Mouse (Mus musculus) MEL (cell line): ENCODE measurements around the gene Syne4. TPM values are rescaled to one million over a fixed set of nuclear protein-coding genes. Genes with fewer than 3 reads are reported as not detected.
A peak's percentile ranks its signal among the peaks of the same experiment; 100 is the strongest.

Experiments used
- DNase-seq: peaks from one replicate; pipeline ENCODE4 v3.0.0; 2011; ENCODE audit warnings: low read depth, low spot score
- H3K27ac ChIP-seq: 2 replicates; pipeline ENCODE4 v1.5.1; 2012; ENCODE audit warnings: low read depth, mild to moderate bottlenecking, control low read depth, low read length, moderate library complexity; ENCODE audit not compliant: control insufficient read depth
- H3K27me3 ChIP-seq, 2 experiments: fragments of 150-350 bp in 1 of 2; sonication (generic) in 1 of 2; 2 replicates each; pipeline ENCODE4 v1.6.1; 2012; ENCODE audit warnings: low read length in 2 of 2, mild to moderate bottlenecking in 2 of 2, improper control_type of control experiment in 1 of 2, moderate library complexity in 1 of 2; ENCODE audit not compliant: insufficient read depth in 2 of 2, control insufficient read depth in 1 of 2
- H3K36me3 ChIP-seq, 2 experiments: 2 replicates each; pipeline ENCODE4 v1.6.1; 2012 to 2014; ENCODE audit warnings: low read length in 2 of 2, improper control_type of control experiment in 1 of 2, inconsistent platforms in 1 of 2, mild to moderate bottlenecking in 1 of 2; ENCODE audit not compliant: insufficient read depth in 2 of 2, control insufficient read depth in 1 of 2
- H3K4me1 ChIP-seq, 2 experiments: fragments of 150-350 bp in 1 of 2; sonication (generic) in 1 of 2; 2 replicates each; pipeline ENCODE4 v1.6.1; 2012; ENCODE audit warnings: low read length in 2 of 2, improper control_type of control experiment in 1 of 2, mild to moderate bottlenecking in 1 of 2; ENCODE audit not compliant: insufficient read depth in 2 of 2, control insufficient read depth in 1 of 2
- H3K4me3 ChIP-seq, 2 experiments: fragments of 150-350 bp in 1 of 2; sonication (generic) in 1 of 2; 2 replicates each; pipeline ENCODE4 v1.5.1; 2012; ENCODE audit warnings: low read depth in 2 of 2, low read length in 2 of 2, mild to moderate bottlenecking in 2 of 2, moderate library complexity in 2 of 2, control low read depth in 1 of 2, improper control_type of control experiment in 1 of 2; ENCODE audit not compliant: control insufficient read depth in 1 of 2, insufficient read depth in 1 of 2
- H3K79me2 ChIP-seq: 2 replicates; pipeline ENCODE4 v1.6.1; 2012; ENCODE audit warnings: mild to moderate bottlenecking, low read length, moderate library complexity; ENCODE audit not compliant: control insufficient read depth, poor library complexity, insufficient read depth
- H3K9ac ChIP-seq: 2 replicates; pipeline ENCODE4 v1.6.1; 2012; ENCODE audit warnings: low read depth, mild to moderate bottlenecking, control low read depth, low read length, moderate library complexity; ENCODE audit not compliant: control insufficient read depth, poor library complexity, severe bottlenecking
- H3K9me3 ChIP-seq: fragments of 150-350 bp; sonication (generic); replicated peaks from 2 replicates; pipeline ENCODE4 v1.6.1; 2012; ENCODE audit warnings: mild to moderate bottlenecking, low read length, improper control_type of control experiment, moderate library complexity; ENCODE audit not compliant: insufficient read depth
- CHD1 ChIP-seq: IDR thresholded peaks from 2 replicates; pipeline ENCODE4 v1.6.1; 2012; ENCODE audit warnings: low read depth, mild to moderate bottlenecking, inconsistent platforms, low read length, improper control_type of control experiment
- CTCF ChIP-seq, 3 experiments: IDR thresholded peaks in 2 of 3; conservative IDR thresholded peaks in 1 of 3; 2 replicates each; pipeline ENCODE4 v1.5.1; 2011 to 2012; ENCODE audit warnings: low read length in 3 of 3, low read depth in 2 of 3, mild to moderate bottlenecking in 2 of 3, improper control_type of control experiment in 1 of 3, inconsistent platforms in 1 of 3, mixed read lengths in 1 of 3, moderate library complexity in 1 of 3; ENCODE audit not compliant: control insufficient read depth in 1 of 3, insufficient read depth in 1 of 3, poor library complexity in 1 of 3, severe bottlenecking in 1 of 3
- E2F4 ChIP-seq: IDR thresholded peaks from 2 replicates; pipeline ENCODE4 v1.6.1; 2011; ENCODE audit warnings: low read depth, low read length, improper control_type of control experiment, borderline replicate concordance
- ELF1 ChIP-seq: IDR thresholded peaks from 2 replicates; pipeline ENCODE4 v1.6.1; 2014; ENCODE audit warnings: low read depth, mild to moderate bottlenecking, inconsistent platforms, low read length, improper control_type of control experiment, moderate library complexity
- EP300 ChIP-seq, 2 experiments: IDR thresholded peaks; 2 replicates each; pipeline ENCODE4 v1.6.1; 2011; ENCODE audit warnings: improper control_type of control experiment in 2 of 2, low read length in 2 of 2, low read depth in 1 of 2, mild to moderate bottlenecking in 1 of 2
- ETS1 ChIP-seq: IDR thresholded peaks from 2 replicates; pipeline ENCODE4 v1.6.1; 2012; ENCODE audit warnings: low read depth, mild to moderate bottlenecking, inconsistent platforms, low read length, improper control_type of control experiment, moderate library complexity
- GABPA ChIP-seq: IDR thresholded peaks from 2 replicates; pipeline ENCODE4 v1.6.1; 2012; ENCODE audit warnings: low read depth, mild to moderate bottlenecking, inconsistent platforms, low read length, improper control_type of control experiment, moderate library complexity
- GATA1 ChIP-seq: IDR thresholded peaks from 2 replicates; pipeline ENCODE4 v1.6.1; 2011; ENCODE audit warnings: low read depth, low read length, improper control_type of control experiment
- HCFC1 ChIP-seq: IDR thresholded peaks from 2 replicates; pipeline ENCODE4 v1.6.1; 2012; ENCODE audit warnings: low read depth, mild to moderate bottlenecking, inconsistent platforms, low read length, improper control_type of control experiment, moderate library complexity
- JUND ChIP-seq: IDR thresholded peaks from 2 replicates; pipeline ENCODE4 v1.6.1; 2011; ENCODE audit warnings: low read depth, mild to moderate bottlenecking, improper control_type of control experiment, low read length
- KAT2A ChIP-seq: conservative IDR thresholded peaks from 2 replicates; pipeline ENCODE4 v1.6.1; 2012; ENCODE audit warnings: low read depth, low read length, improper control_type of control experiment, inconsistent platforms
- MAFK ChIP-seq: IDR thresholded peaks from 2 replicates; pipeline ENCODE4 v1.6.1; 2011; ENCODE audit warnings: low read depth, mild to moderate bottlenecking, low read length, improper control_type of control experiment, borderline replicate concordance
- MAX ChIP-seq: IDR thresholded peaks from 2 replicates; pipeline ENCODE4 v1.6.1; 2011; ENCODE audit warnings: low read length, improper control_type of control experiment
- MAZ ChIP-seq: IDR thresholded peaks from 2 replicates; pipeline ENCODE4 v1.6.1; 2012; ENCODE audit warnings: low read depth, mild to moderate bottlenecking, inconsistent platforms, low read length, improper control_type of control experiment
- MEF2A ChIP-seq: IDR thresholded peaks from 2 replicates; pipeline ENCODE4 v1.6.1; 2014; ENCODE audit warnings: low read depth, mild to moderate bottlenecking, inconsistent platforms, low read length, improper control_type of control experiment; ENCODE audit not compliant: poor library complexity, insufficient replicate concordance, severe bottlenecking; ENCODE audit errors: extremely low read depth
- MXI1 ChIP-seq: IDR thresholded peaks from 2 replicates; pipeline ENCODE4 v1.6.1; 2011; ENCODE audit warnings: mild to moderate bottlenecking, low read depth, low read length, improper control_type of control experiment
- MYB ChIP-seq: IDR thresholded peaks from 2 replicates; pipeline ENCODE4 v1.6.1; 2011; ENCODE audit warnings: mild to moderate bottlenecking, low read depth, low read length, improper control_type of control experiment
- MYC ChIP-seq: IDR thresholded peaks from 2 replicates; pipeline ENCODE4 v1.6.1; 2011; ENCODE audit warnings: low read depth, mild to moderate bottlenecking, low read length, improper control_type of control experiment, moderate library complexity
- NELFE ChIP-seq: IDR thresholded peaks from 2 replicates; pipeline ENCODE4 v1.6.1; 2011; ENCODE audit warnings: low read depth, low read length, improper control_type of control experiment
- NRF1 ChIP-seq: IDR thresholded peaks from 2 replicates; pipeline ENCODE4 v1.6.1; 2014; ENCODE audit warnings: low read depth, mild to moderate bottlenecking, inconsistent platforms, low read length, improper control_type of control experiment, moderate library complexity; ENCODE audit not compliant: poor library complexity, insufficient read depth, severe bottlenecking
- POLR2AphosphoS2 ChIP-seq: IDR thresholded peaks from 2 replicates; pipeline ENCODE4 v1.6.1; 2011; ENCODE audit warnings: low read length, improper control_type of control experiment
- POLR2AphosphoS5 ChIP-seq: IDR thresholded peaks from 2 replicates; pipeline ENCODE4 v1.6.1; 2012; ENCODE audit warnings: low read depth, borderline replicate concordance, mild to moderate bottlenecking, inconsistent platforms, low read length, moderate library complexity, mixed read lengths
- RAD21 ChIP-seq: IDR thresholded peaks from 2 replicates; pipeline ENCODE4 v1.6.1; 2011; ENCODE audit warnings: mild to moderate bottlenecking, low read depth, low read length, improper control_type of control experiment
- RCOR1 ChIP-seq: IDR thresholded peaks from 2 replicates; pipeline ENCODE4 v1.6.1; 2012; ENCODE audit warnings: low read depth, mild to moderate bottlenecking, inconsistent platforms, low read length, improper control_type of control experiment
- SIN3A ChIP-seq: IDR thresholded peaks from 2 replicates; pipeline ENCODE4 v1.6.1; 2012; ENCODE audit warnings: low read length, improper control_type of control experiment, inconsistent platforms
- TAL1 ChIP-seq: IDR thresholded peaks from 2 replicates; pipeline ENCODE4 v1.6.1; 2012; ENCODE audit warnings: mild to moderate bottlenecking, inconsistent platforms, low read length, moderate library complexity, mixed read lengths
- TBP ChIP-seq: IDR thresholded peaks from 2 replicates; pipeline ENCODE4 v1.8.0; 2011; ENCODE audit warnings: low read depth, low read length, improper control_type of control experiment
- TCF12 ChIP-seq: IDR thresholded peaks from 2 replicates; pipeline ENCODE4 v1.6.1; 2014; ENCODE audit warnings: low read depth, mild to moderate bottlenecking, inconsistent platforms, low read length, improper control_type of control experiment, moderate library complexity
- UBTF ChIP-seq: IDR thresholded peaks from 2 replicates; pipeline ENCODE4 v1.6.1; 2012; ENCODE audit warnings: low read depth, mild to moderate bottlenecking, inconsistent platforms, low read length, improper control_type of control experiment, moderate library complexity, borderline replicate concordance; ENCODE audit not compliant: insufficient read depth
- ZC3H11A ChIP-seq: IDR thresholded peaks from 2 replicates; pipeline ENCODE4 v1.6.1; 2012; ENCODE audit warnings: low read depth, mild to moderate bottlenecking, inconsistent platforms, low read length, improper control_type of control experiment
- ZKSCAN1 ChIP-seq: IDR thresholded peaks from 2 replicates; pipeline ENCODE4 v1.6.1; 2012; ENCODE audit warnings: low read depth, mild to moderate bottlenecking, inconsistent platforms, low read length, improper control_type of control experiment, moderate library complexity
- ZMIZ1 ChIP-seq: IDR thresholded peaks from 2 replicates; pipeline ENCODE4 v1.6.1; 2012; ENCODE audit warnings: low read depth, mild to moderate bottlenecking, inconsistent platforms, low read length, improper control_type of control experiment, moderate library complexity
- ZNF384 ChIP-seq: IDR thresholded peaks from 2 replicates; pipeline ENCODE4 v1.6.1; 2012; ENCODE audit warnings: low read depth, mild to moderate bottlenecking, inconsistent platforms, low read length, improper control_type of control experiment
- polyA plus RNA-seq, 2 experiments: library from polyadenylated mRNA; stranded (reverse) in 1 of 2; unstranded in 1 of 2; fragments of >175 nt in 1 of 2; fragments of >200 nt in 1 of 2; gene quantifications; 2 replicates each; pipeline versions ENCODE4 v1.2.1 to v1.2.4; 2012; ENCODE audit warnings: low replicate concordance in 2 of 2, low read depth in 1 of 2; ENCODE audit not compliant: insufficient read length in 2 of 2, insufficient read depth in 1 of 2, missing spikeins in 1 of 2
- total RNA-seq: library from RNA; depleted of rRNA; stranded (reverse); fragments of 300-350 nt; gene quantifications from 2 replicates; pipeline ENCODE4 v1.2.3, GENCODE M21; 2012

Gene Syne4
- total and polyA plus RNA-seq, 3 experiments = 0.31 to 0.82 TPM; not detected in 1

DNA sequence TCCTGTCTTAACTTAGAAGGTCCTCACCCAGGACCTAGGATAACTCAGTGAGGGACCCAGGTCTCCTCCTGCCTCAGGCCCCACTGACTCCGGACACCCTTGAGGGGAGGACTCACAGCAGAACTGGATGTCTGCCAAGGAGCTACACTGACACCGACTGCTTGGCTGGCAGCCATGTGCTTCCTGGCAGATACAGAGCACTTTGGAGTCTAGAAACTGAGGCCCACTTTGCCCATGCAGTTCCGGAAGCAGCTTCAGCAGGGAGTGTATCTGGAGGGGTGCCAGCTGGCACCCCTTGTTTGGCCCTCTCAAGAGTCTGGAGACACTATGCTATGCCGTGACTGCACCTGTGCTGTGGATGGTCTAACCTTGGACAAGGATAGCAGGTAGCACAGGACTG is 18.8 kb downstream of the Syne4 start:
- H3K36me3 ChIP-seq = peaks cover 0 to 11% of the 10 kb centered on the region in 2 experiments; a peak in 2 of 4 replicates
- TF ChIP-seq GABPA (no peak), NELFE (no peak), GATA1 (peak; percentile 37; the same call in 1 of the 2 replicates), ETS1 (peak; percentile 91), MYB (no peak), MAX (peak; percentile 80), ELF1 (peak; percentile 80), MAFK (peak; percentile 34; the same call in 1 of the 2 replicates), MEF2A (no peak), CTCF (IDR thresholded peaks at IDR 0.05 in 2 of 3, conservative IDR thresholded peaks at IDR 0.05 in 1 of 3; ENCODE audit: control insufficient read depth in 1 of 3, insufficient read depth in 1 of 3, low read depth in 2 of 3, low read length in 3 of 3, poor library complexity in 1 of 3, severe bottlenecking in 1 of 3) (no peak), ZNF384 (no peak; the same call in 1 of the 2 replicates), RAD21 (no peak), POLR2AphosphoS5 (no peak), TAL1 (peak; percentile 61), RCOR1 (peak; percentile 85), KAT2A (no peak), EP300 (IDR thresholded peaks at IDR 0.05; ENCODE audit: low read depth in 1 of 2, low read length in 2 of 2) (peak; percentile 64 to 65; a peak in 3 of 4 replicates), SIN3A (peak; percentile 43), POLR2AphosphoS2 (no peak), JUND (no peak), NRF1 (no peak), UBTF (no peak), CHD1 (no peak), TBP (no peak), MXI1 (peak; percentile 79), TCF12 (peak; percentile 69; the same call in 1 of the 2 replicates), ZC3H11A (no peak), ZMIZ1 (no peak), MYC (peak; percentile 82), E2F4 (no peak), HCFC1 (0 out of 2 replicates have a peak, but pooled peaks have one; percentile 31), ZKSCAN1 (no peak), MAZ (peak; percentile 70)
- TF ChIP-seq, all 39 proteins: peak for 14
- peak overlapping the region; percentile 39; the same call in 1 of the 2 replicates for H3K27ac ChIP-seq
- peak; percentile 95 for DNase-seq
- peaks cover 4 to 19% of the 10 kb centered on the region in 2 experiments; a peak in 3 of 4 replicates for H3K4me1 ChIP-seq
- H3K27me3 ChIP-seq = peaks cover 0 to under 1% of the 10 kb centered on the region in 2 experiments; a peak in 2 of 4 replicates
- H3K9me3 ChIP-seq = no peaks in the 10 kb centered on the region
- H3K9ac ChIP-seq = no peak overlapping the region
- H3K79me2 ChIP-seq = no peaks in the 10 kb centered on the region
- no peak overlapping the region for H3K4me3 ChIP-seq
